Mouse (Mus musculus): Measurements from ENCODE around the gene Gypa. TPM values are rescaled to one million over a fixed set of nuclear protein-coding genes. Genes with fewer than 3 reads are reported as not detected.

The Gypa gene
- polyA plus RNA-seq (2015; fragmentation: Nextera tagmentation; extraction: Ambion mirVana), result 24.1 and 28.0 TPM in 2 replicates

- no peaks in the 10 kb centered on the region for H3K27me3 ChIP-seq
- no peaks in the 10 kb centered on the region for H3K9me3 ChIP-seq (replicated peaks)
- peak within 1 kb of the TSS; percentile 48; the same call in 1 of the 2 replicates for H3K9ac ChIP-seq
- WGBS, result 34% methylated on average over 14 of the region's 14 CpGs
- ATAC-seq (replicated peaks; ENCODE audit: insufficient number of reproducible peaks, insufficient read depth, low FRiP score, low read depth), result no peak
- H3K36me3 ChIP-seq, result no peaks in the 10 kb centered on the region
- no peak within 1 kb of the TSS for H3K27ac ChIP-seq
- peak within 1 kb of the TSS; percentile 59 for H3K4me3 ChIP-seq
- H3K4me1 ChIP-seq (replicated peaks), result 0 out of 2 replicates have a peak, but pooled peaks cover 2% of the 10 kb centered on the region
- peak within 1 kb of the TSS; percentile 61 for H3K4me2 ChIP-seq
Observed at GRCm38 (mm10) chr8:80493523-80494345, at the start of gene Gypa. Gypa (plus strand) TSS chr8:80493781.

- Histone ChIP-seq H3K4me2 (no peak overlapping the region), H3K27me3 (no peaks in the 10 kb centered on the region), H3K36me3 (no peaks in the 10 kb centered on the region), H3K9ac (no peak overlapping the region), H3K4me3 (no peak overlapping the region), H3K4me1 (replicated peaks) (no peaks in the 10 kb centered on the region), H3K9me3 (replicated peaks) (no peaks in the 10 kb centered on the region), H3K27ac (no peak overlapping the region)
- WGBS, result 65% methylated on average over 4 of the region's 4 CpGs
- ATAC-seq (replicated peaks; ENCODE audit: insufficient number of reproducible peaks, insufficient read depth, low FRiP score, low read depth), result no peak
Observed at GRCm38 (mm10) chr8:80444534-80445072, 49.0 kb upstream of the Gypa start.

GRCm38 (mm10) chr8:80447217-80447616 is 46.4 kb upstream of the Gypa start:
- Histone ChIP-seq H3K27ac (no peak overlapping the region), H3K4me3 (no peak overlapping the region), H3K36me3 (no peaks in the 10 kb centered on the region), H3K9me3 (replicated peaks) (no peaks in the 10 kb centered on the region), H3K27me3 (no peaks in the 10 kb centered on the region), H3K4me1 (replicated peaks) (no peaks in the 10 kb centered on the region), H3K9ac (no peak overlapping the region), H3K4me2 (no peak overlapping the region)
- no peak for ATAC-seq (replicated peaks; ENCODE audit: insufficient number of reproducible peaks, insufficient read depth, low FRiP score, low read depth)
- WGBS, result 68% methylated on average over 4 of the region's 4 CpGs

- 60% methylated on average over 19 of the region's 19 CpGs for WGBS
- H3K36me3 ChIP-seq, result no peaks in the 10 kb centered on the region
- H3K27me3 ChIP-seq, result no peaks in the 10 kb centered on the region
- no peak overlapping the region for H3K27ac ChIP-seq
- H3K4me3 ChIP-seq, result no peak overlapping the region
- no peaks in the 10 kb centered on the region for H3K9me3 ChIP-seq (replicated peaks)
- no peaks in the 10 kb centered on the region for H3K4me1 ChIP-seq (replicated peaks)
- no peak overlapping the region for H3K4me2 ChIP-seq
- H3K9ac ChIP-seq, result no peak overlapping the region
- no peak for ATAC-seq (replicated peaks; ENCODE audit: insufficient number of reproducible peaks, insufficient read depth, low FRiP score, low read depth)
Observed at GRCm38 (mm10) chr8:80451938-80452690, 41.5 kb upstream of the Gypa start.

- H3K4me3 ChIP-seq, result no peak overlapping the region
- no peaks in the 10 kb centered on the region for H3K36me3 ChIP-seq
- 37% methylated on average over 4 of the region's 4 CpGs for WGBS
- H3K4me1 ChIP-seq (replicated peaks), result 0 out of 2 replicates have a peak, but pooled peaks cover 2% of the 10 kb centered on the region
- no peak for ATAC-seq (replicated peaks; ENCODE audit: insufficient number of reproducible peaks, insufficient read depth, low FRiP score, low read depth)
- H3K27ac ChIP-seq, result no peak overlapping the region
- H3K9me3 ChIP-seq (replicated peaks), result no peaks in the 10 kb centered on the region
- no peak overlapping the region for H3K4me2 ChIP-seq
- H3K27me3 ChIP-seq, result no peaks in the 10 kb centered on the region
- H3K9ac ChIP-seq, result no peak overlapping the region
Observed at GRCm38 (mm10) chr8:80463450-80463917, 30.1 kb upstream of the Gypa start.

GRCm38 (mm10) chr8:80474971-80475370 is 18.6 kb upstream of the Gypa start:
- H3K27ac ChIP-seq, result no peak overlapping the region
- H3K4me1 ChIP-seq (replicated peaks), result 0 out of 2 replicates have a peak, but pooled peaks cover 2% of the 10 kb centered on the region
- H3K4me2 ChIP-seq, result no peak overlapping the region
- H3K4me3 ChIP-seq, result no peak overlapping the region
- 33% methylated on average over 7 of the region's 7 CpGs for WGBS
- H3K9ac ChIP-seq, result no peak overlapping the region
- H3K9me3 ChIP-seq (replicated peaks), result no peaks in the 10 kb centered on the region
- no peaks in the 10 kb centered on the region for H3K36me3 ChIP-seq
- no peaks in the 10 kb centered on the region for H3K27me3 ChIP-seq
- ATAC-seq (replicated peaks; ENCODE audit: insufficient number of reproducible peaks, insufficient read depth, low FRiP score, low read depth), result no peak

- Histone ChIP-seq H3K36me3 (no peaks in the 10 kb centered on the region), H3K27ac (no peak overlapping the region), H3K4me1 (replicated peaks) (0 out of 2 replicates have a peak, but pooled peaks cover 2% of the 10 kb centered on the region), H3K4me2 (no peak overlapping the region), H3K9ac (no peak overlapping the region), H3K9me3 (replicated peaks) (no peaks in the 10 kb centered on the region), H3K4me3 (no peak overlapping the region), H3K27me3 (no peaks in the 10 kb centered on the region)
- WGBS, result 66% methylated on average over 5 of the region's 5 CpGs
- no peak for ATAC-seq (replicated peaks; ENCODE audit: insufficient number of reproducible peaks, insufficient read depth, low FRiP score, low read depth)
Observed at GRCm38 (mm10) chr8:80478156-80478555, 15.4 kb upstream of the Gypa start.

GRCm38 (mm10) chr8:80479129-80479528 is 14.5 kb upstream of the Gypa start:
- WGBS, result 17% methylated on average over 1 of the region's 1 CpGs
- no peaks in the 10 kb centered on the region for H3K9me3 ChIP-seq (replicated peaks)
- no peaks in the 10 kb centered on the region for H3K36me3 ChIP-seq
- H3K9ac ChIP-seq, result no peak overlapping the region
- no peak overlapping the region for H3K27ac ChIP-seq
- ATAC-seq (replicated peaks; ENCODE audit: insufficient number of reproducible peaks, insufficient read depth, low FRiP score, low read depth), result no peak
- no peaks in the 10 kb centered on the region for H3K27me3 ChIP-seq
- H3K4me1 ChIP-seq (replicated peaks), result 0 out of 2 replicates have a peak, but pooled peaks cover 2% of the 10 kb centered on the region
- H3K4me2 ChIP-seq, result no peak overlapping the region
- no peak overlapping the region for H3K4me3 ChIP-seq

- Histone ChIP-seq H3K4me2 (no peak overlapping the region), H3K4me1 (replicated peaks) (0 out of 2 replicates have a peak, but pooled peaks cover 2% of the 10 kb centered on the region), H3K27me3 (no peaks in the 10 kb centered on the region), H3K9ac (no peak overlapping the region), H3K9me3 (replicated peaks) (no peaks in the 10 kb centered on the region), H3K4me3 (no peak overlapping the region), H3K36me3 (no peaks in the 10 kb centered on the region), H3K27ac (no peak overlapping the region)
- no peak for ATAC-seq (replicated peaks; ENCODE audit: insufficient number of reproducible peaks, insufficient read depth, low FRiP score, low read depth)
- 61% methylated on average over 6 of the region's 6 CpGs for WGBS
Observed at GRCm38 (mm10) chr8:80482173-80482572, 11.4 kb upstream of the Gypa start.

- Histone ChIP-seq H3K27me3 (no peaks in the 10 kb centered on the region), H3K27ac (no peak overlapping the region), H3K9ac (no peak overlapping the region), H3K4me1 (replicated peaks) (0 out of 2 replicates have a peak, but pooled peaks cover 2% of the 10 kb centered on the region), H3K4me2 (peak overlapping the region; percentile 43), H3K36me3 (no peaks in the 10 kb centered on the region), H3K4me3 (peak overlapping the region; percentile 13; the same call in 1 of the 2 replicates), H3K9me3 (replicated peaks) (no peaks in the 10 kb centered on the region)
- ATAC-seq (replicated peaks; ENCODE audit: insufficient number of reproducible peaks, insufficient read depth, low FRiP score, low read depth), result no peak
- 30% methylated on average over 16 of the region's 16 CpGs for WGBS
Observed at GRCm38 (mm10) chr8:80482822-80483774, 10.5 kb upstream of the Gypa start.

Measured in heart, embryonic 15.5 days (tissue).